Mouse (Mus musculus) cerebellum, adult 9-10 months (tissue): ENCODE results near the gene Plcl1.

Source experiments
- DNase-seq: peaks from one replicate; pipeline ENCODE4 v3.0.0; 2022

Plcl1 gene

GRCm38 (mm10) chr1:55405272-55406022 is at the start of gene Plcl1:
TSS of gene Plcl1 (plus strand) at chr1:55405921.
- DNase-seq = peak; percentile 96

GRCm38 (mm10) chr1:55362634-55363033 is 43.1 kb upstream of the Plcl1 start:
- no peak for DNase-seq

GRCm38 (mm10) chr1:55363044-55363565 is 42.6 kb upstream of the Plcl1 start, which contains the start of gene Boll:
TSS of gene Boll (minus strand) at chr1:55363469.
- DNase-seq = no peak

- no peak for DNase-seq
Measured at GRCm38 (mm10) chr1:55363586-55363985, 42.1 kb upstream of the Plcl1 start.

GRCm38 (mm10) chr1:55372626-55373025 is 33.1 kb upstream of the Plcl1 start:
- no peak for DNase-seq

- no peak for DNase-seq
Measured at GRCm38 (mm10) chr1:55380527-55380926, 25.2 kb upstream of the Plcl1 start.

GRCm38 (mm10) chr1:55383114-55383773 is 22.5 kb upstream of the Plcl1 start:
- DNase-seq = peak; percentile 66

GRCm38 (mm10) chr1:55399891-55400290 is 5.8 kb upstream of the Plcl1 start:
- DNase-seq = no peak

- peak; percentile 87 for DNase-seq
Measured at GRCm38 (mm10) chr1:55404439-55404838, 1.3 kb upstream of the Plcl1 start.

- DNase-seq = no peak
Measured at GRCm38 (mm10) chr1:55406023-55406413, 297 bp downstream of the Plcl1 start.

GRCm38 (mm10) chr1:55406531-55407375 is 1.0 kb downstream of the Plcl1 start:
- DNase-seq = peak; percentile 22

GRCm38 (mm10) chr1:55410670-55411069 is 4.9 kb downstream of the Plcl1 start:
- DNase-seq = no peak

GRCm38 (mm10) chr1:55411079-55411478 is 5.4 kb downstream of the Plcl1 start:
- no peak for DNase-seq

GRCm38 (mm10) chr1:55412569-55412968 is 6.8 kb downstream of the Plcl1 start:
- DNase-seq = no peak

GRCm38 (mm10) chr1:55413534-55413933 is 7.8 kb downstream of the Plcl1 start:
- DNase-seq = no peak

GRCm38 (mm10) chr1:55418968-55419367 is 13.2 kb downstream of the Plcl1 start:
- no peak for DNase-seq

GRCm38 (mm10) chr1:55427607-55428006 is 21.9 kb downstream of the Plcl1 start:
- DNase-seq = no peak

- DNase-seq = no peak
Measured at GRCm38 (mm10) chr1:55429051-55429450, 23.3 kb downstream of the Plcl1 start.

- no peak for DNase-seq
Measured at GRCm38 (mm10) chr1:55429708-55430107, 24.0 kb downstream of the Plcl1 start.

- no peak for DNase-seq
Measured at GRCm38 (mm10) chr1:55430587-55430986, 24.9 kb downstream of the Plcl1 start.

- DNase-seq = no peak
Measured at GRCm38 (mm10) chr1:55436589-55436988, 30.9 kb downstream of the Plcl1 start.

GRCm38 (mm10) chr1:55437095-55437494 is 31.4 kb downstream of the Plcl1 start:
- no peak for DNase-seq

GRCm38 (mm10) chr1:55438617-55439016 is 32.9 kb downstream of the Plcl1 start:
- DNase-seq = no peak
